ENCODE assay signal across 10 mouse cellular contexts in genomic region chr13:107934691-107935090, GRCm38 (mm10).
DNase-seq lines count a peak whose midpoint lies in the region; ATAC-seq lines count a peak whose summit lies in the region.
"Had no signal": no experiment of that assay in that cellular context is flagged by ENCODE, and none has a peak within 500 bp of the region (broad histone marks: within the 10 kb centered on the region; RNA-seq: fewer than 3 reads in every experiment).

No protein-coding gene starts in this region.

- no peaks in the 10 kb centered on the region for H3K27me3 ChIP-seq in midbrain, embryonic 16.5 days (ENCODE audit: control insufficient read depth, insufficient read depth, low read depth, low read length)
- no peaks in the 10 kb centered on the region for H3K27me3 ChIP-seq in midbrain, embryonic 13.5 days
- H3K27me3 ChIP-seq in limb, embryonic 11.5 days (ENCODE audit: control insufficient read depth, insufficient read depth, low read length): no peaks in the 10 kb centered on the region; the same call in 1 of the 2 replicates
- H3K27me3 ChIP-seq in neural tube, embryonic 15.5 days (replicated peaks): no peaks in the 10 kb centered on the region

- H3K4me2 ChIP-seq in midbrain, embryonic 16.5 days (ENCODE audit: low read length): peak overlapping the region; percentile 0; the same call in 1 of the 2 replicates
- no peak overlapping the region; the same call in 1 of the 2 replicates for H3K4me2 ChIP-seq in midbrain, embryonic 13.5 days (replicated peaks)
- H3K4me2 ChIP-seq in limb, embryonic 11.5 days (ENCODE audit: low read depth, severe bottlenecking): peak overlapping the region; percentile 26; the same call in 1 of the 2 replicates
- H3K4me2 ChIP-seq in neural tube, embryonic 15.5 days: peak overlapping the region; percentile 7; the same call in 1 of the 2 replicates

- H3K36me3 ChIP-seq in midbrain, embryonic 16.5 days (ENCODE audit: control insufficient read depth, insufficient read depth, low read length): no peaks in the 10 kb centered on the region
- no peaks in the 10 kb centered on the region for H3K36me3 ChIP-seq in midbrain, embryonic 13.5 days
- no peaks in the 10 kb centered on the region for H3K36me3 ChIP-seq in limb, embryonic 11.5 days (ENCODE audit: control insufficient read depth, insufficient read depth, low read length)
- H3K36me3 ChIP-seq in neural tube, embryonic 15.5 days: no peaks in the 10 kb centered on the region

- intact Hi-C loops in heart, postnatal 14 days (cut with DNase I): no loop called here

- H3K4me3 ChIP-seq in midbrain, embryonic 16.5 days (ENCODE audit: low read depth, low read length): no peak overlapping the region
- no peak overlapping the region for H3K4me3 ChIP-seq in midbrain, embryonic 13.5 days (replicated peaks)
- no peak overlapping the region for H3K4me3 ChIP-seq in limb, embryonic 11.5 days (ENCODE audit: low read depth, low read length)
- H3K4me3 ChIP-seq in neural tube, embryonic 15.5 days (replicated peaks): no peak overlapping the region

- peak; percentile 74 for DNase-seq in heart, adult 11 months
- DNase-seq in heart, postnatal 14 days: no peak
- no peak for DNase-seq in limb, embryonic 11.5 days (ENCODE audit: low spot score)
- no peak for DNase-seq in natural killer cell, adult 2 months (ENCODE audit: low spot score in 2 of 2)
- no peak for DNase-seq in adrenal gland, adult 2 months
- DNase-seq: lung, postnatal 36 days; right cerebral cortex, postnatal 25 days had no signal

- ATAC-seq in midbrain, embryonic 16.5 days: no peak
- ATAC-seq in midbrain, embryonic 13.5 days: no peak
- no peak for ATAC-seq in limb, embryonic 11.5 days (ENCODE audit: insufficient number of reproducible peaks, low FRiP score, low TSS enrichment, low read depth)
- 0 out of 2 replicates have a peak, but pooled peaks have one; percentile 18 for ATAC-seq in neural tube, embryonic 15.5 days (ENCODE audit: low FRiP score)

- 0 out of 2 replicates have a peak, but pooled peaks cover 3% of the 10 kb centered on the region for H3K4me1 ChIP-seq in midbrain, embryonic 16.5 days (ENCODE audit: control insufficient read depth, insufficient read depth, low read length)
- peaks cover 29% of the 10 kb centered on the region for H3K4me1 ChIP-seq in midbrain, embryonic 13.5 days (replicated peaks)
- no peaks in the 10 kb centered on the region for H3K4me1 ChIP-seq in limb, embryonic 11.5 days (ENCODE audit: control insufficient read depth, insufficient read depth, low read length)
- H3K4me1 ChIP-seq in neural tube, embryonic 15.5 days: peaks cover 9% of the 10 kb centered on the region

- H3K9me3 ChIP-seq in midbrain, embryonic 16.5 days (replicated peaks; ENCODE audit: control insufficient read depth, low read length, poor library complexity, severe bottlenecking): no peaks in the 10 kb centered on the region
- no peaks in the 10 kb centered on the region for H3K9me3 ChIP-seq in midbrain, embryonic 13.5 days
- H3K9me3 ChIP-seq in limb, embryonic 11.5 days (ENCODE audit: control insufficient read depth, low read length): no peaks in the 10 kb centered on the region
- H3K9me3 ChIP-seq in neural tube, embryonic 15.5 days (replicated peaks): no peaks in the 10 kb centered on the region

- 59% methylated on average over 11 of the region's 11 CpGs for WGBS in midbrain, embryonic 16.5 days
- 55% methylated on average over 11 of the region's 11 CpGs for WGBS in midbrain, embryonic 13.5 days
- WGBS in limb, embryonic 11.5 days: 50% methylated on average over 11 of the region's 11 CpGs
- WGBS in neural tube, embryonic 15.5 days: 53% methylated on average over 11 of the region's 11 CpGs

- no peak overlapping the region for H3K27ac ChIP-seq in midbrain, embryonic 16.5 days (ENCODE audit: low read length)
- H3K27ac ChIP-seq in midbrain, embryonic 13.5 days: no peak overlapping the region
- no peak overlapping the region for H3K27ac ChIP-seq in limb, embryonic 11.5 days (replicated peaks; ENCODE audit: low read depth, low read length)
- no peak overlapping the region for H3K27ac ChIP-seq in neural tube, embryonic 15.5 days (replicated peaks)

- H3K9ac ChIP-seq in midbrain, embryonic 16.5 days (ENCODE audit: low read depth, low read length): no peak overlapping the region
- no peak overlapping the region for H3K9ac ChIP-seq in midbrain, embryonic 13.5 days (replicated peaks)
- H3K9ac ChIP-seq in limb, embryonic 11.5 days (ENCODE audit: low read length): 0 out of 2 replicates have a peak overlapping the region, but pooled peaks have one; percentile 0
- H3K9ac ChIP-seq in neural tube, embryonic 15.5 days (replicated peaks): no peak overlapping the region
